Mouse (Mus musculus) heart, adult 9 months (tissue): ENCODE measurements around the gene Cep170b.

Source experiments
- DNase-seq, 2 experiments: peaks; one replicate each; pipeline ENCODE4 v3.0.0; 2022; ENCODE audit warnings: low spot score in 2 of 2

Cep170b gene

GRCm38 (mm10) chr12:112764141-112764540 lies 43.9 kb downstream of the Cep170b start:
- no peak for DNase-seq

DNA sequence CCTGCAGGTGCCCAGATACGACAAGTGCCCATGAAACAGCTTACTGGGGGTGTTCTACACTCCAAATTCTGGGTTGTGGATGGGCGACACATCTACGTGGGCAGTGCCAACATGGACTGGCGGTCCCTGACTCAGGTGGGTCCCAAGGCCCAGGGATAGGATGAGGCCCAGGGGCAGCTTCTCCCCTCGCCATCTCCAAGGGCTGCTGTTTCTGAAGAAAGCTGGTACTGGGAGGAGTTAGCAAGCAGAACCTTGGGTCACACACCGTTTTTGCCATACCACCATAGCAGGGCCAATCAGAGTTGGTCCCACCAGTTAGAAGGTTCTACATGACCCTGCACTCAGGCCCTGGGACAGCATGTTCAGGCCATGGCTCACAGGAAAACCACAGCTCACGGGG lies 44.7 kb downstream of the Cep170b start:
- no peak for DNase-seq

GRCm38 (mm10) chr12:112766586-112766985 lies 46.3 kb downstream of the Cep170b start:
- DNase-seq = no peak

- no peak for DNase-seq
Observed at GRCm38 (mm10) chr12:112767036-112767890, 47.0 kb downstream of the Cep170b start.

DNA sequence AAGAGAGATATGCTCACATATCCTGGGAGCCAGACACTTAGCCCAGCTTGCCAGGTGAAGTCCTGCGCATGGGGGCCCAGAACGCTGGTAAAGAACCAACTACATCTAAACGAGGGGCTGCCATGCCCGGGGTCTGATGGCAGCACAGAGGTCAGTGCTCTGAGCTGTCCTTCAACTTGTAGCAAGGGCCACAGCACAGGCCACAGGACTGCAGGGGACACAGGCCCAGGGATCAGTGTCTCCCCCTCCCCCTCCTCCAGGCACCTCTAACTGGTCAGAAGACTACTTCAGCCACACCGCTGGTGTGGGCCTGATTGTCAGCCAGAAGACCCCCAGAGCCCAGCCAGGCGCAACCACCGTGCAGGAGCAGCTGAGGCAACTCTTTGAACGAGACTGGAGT lies 47.9 kb downstream of the Cep170b start:
- DNase-seq = no peak

- DNase-seq = no peak
Observed at GRCm38 (mm10) chr12:112769031-112769430, 48.8 kb downstream of the Cep170b start.

GRCm38 (mm10) chr12:112769751-112770150 lies 49.5 kb downstream of the Cep170b start:
- DNase-seq = no peak

- DNase-seq = no peak
Observed at GRCm38 (mm10) chr12:112770396-112770795, 50.1 kb downstream of the Cep170b start.

- DNase-seq = no peak
Observed at GRCm38 (mm10) chr12:112772306-112772705, 52.1 kb downstream of the Cep170b start.

- no peak for DNase-seq
Observed at GRCm38 (mm10) chr12:112773366-112773765, 53.1 kb downstream of the Cep170b start.

DNA sequence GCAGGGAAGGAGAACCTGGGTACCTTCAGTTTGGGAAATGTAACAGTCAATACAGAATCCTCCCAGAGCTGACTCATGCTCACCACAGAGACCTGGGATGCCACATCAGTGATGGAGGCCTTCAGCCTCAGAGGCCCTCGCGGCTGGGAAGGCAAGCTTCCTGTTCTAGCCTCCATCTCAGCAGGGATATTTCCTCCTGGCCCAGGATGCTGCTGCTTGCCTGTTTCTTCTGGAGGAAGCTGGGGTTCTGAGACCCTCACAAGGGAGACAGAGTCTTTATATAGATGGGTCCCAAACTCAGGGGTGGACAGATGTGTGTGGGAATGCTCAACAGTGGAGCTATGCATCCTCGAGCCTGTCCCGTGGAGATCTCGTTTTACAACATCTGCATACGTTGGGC lies 53.8 kb downstream of the Cep170b start:
- no peak for DNase-seq

GRCm38 (mm10) chr12:112774481-112774880 lies 54.2 kb downstream of the Cep170b start:
- DNase-seq = no peak

GRCm38 (mm10) chr12:112791026-112791425 lies 70.8 kb downstream of the Cep170b start:
- DNase-seq = no peak

GRCm38 (mm10) chr12:112793601-112794355 lies 73.5 kb downstream of the Cep170b start:
- peak; percentile 82 to 89 for DNase-seq

DNA sequence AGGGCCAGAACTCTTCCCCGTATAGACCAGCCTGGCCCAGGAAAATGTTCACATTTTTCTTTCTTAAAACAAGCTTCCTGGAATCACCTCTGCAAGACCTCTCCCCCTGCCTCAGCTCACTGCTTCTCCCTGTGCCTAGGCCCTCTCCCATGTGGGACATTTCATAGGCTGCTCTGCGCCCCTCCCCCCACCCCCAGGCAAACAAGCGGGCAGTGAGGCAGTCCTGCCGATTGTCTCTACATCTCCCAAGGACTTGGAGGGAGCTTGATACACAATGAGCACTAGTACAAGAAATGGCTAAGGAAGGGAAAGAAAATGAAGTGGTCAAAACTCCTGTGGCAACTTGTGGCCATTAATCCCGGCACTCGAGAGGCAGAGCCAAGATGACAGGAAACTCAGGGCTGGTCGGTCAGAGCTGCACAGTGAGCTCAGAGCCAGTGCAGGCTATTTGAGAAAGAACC lies 74.1 kb downstream of the Cep170b start:
- no peak for DNase-seq

DNA sequence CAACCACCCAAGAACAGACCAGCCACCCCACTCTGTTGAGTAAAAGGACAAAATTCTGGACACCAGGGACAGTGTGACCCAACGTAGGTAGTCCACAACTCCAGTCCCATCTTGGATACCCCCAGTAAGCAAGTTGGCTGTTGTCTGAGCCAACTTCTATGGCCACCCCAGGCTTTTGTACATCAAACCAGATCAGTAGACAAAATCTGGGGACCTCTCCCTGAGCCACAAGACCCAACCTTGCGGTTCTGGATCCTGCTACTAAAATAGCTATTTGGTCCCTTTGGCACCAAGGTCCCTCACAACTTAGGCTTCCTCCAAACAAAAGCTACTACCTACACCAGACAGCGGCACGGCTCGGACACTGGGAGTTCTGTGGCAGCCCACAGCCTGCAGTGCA lies 74.7 kb downstream of the Cep170b start:
- no peak for DNase-seq

DNA sequence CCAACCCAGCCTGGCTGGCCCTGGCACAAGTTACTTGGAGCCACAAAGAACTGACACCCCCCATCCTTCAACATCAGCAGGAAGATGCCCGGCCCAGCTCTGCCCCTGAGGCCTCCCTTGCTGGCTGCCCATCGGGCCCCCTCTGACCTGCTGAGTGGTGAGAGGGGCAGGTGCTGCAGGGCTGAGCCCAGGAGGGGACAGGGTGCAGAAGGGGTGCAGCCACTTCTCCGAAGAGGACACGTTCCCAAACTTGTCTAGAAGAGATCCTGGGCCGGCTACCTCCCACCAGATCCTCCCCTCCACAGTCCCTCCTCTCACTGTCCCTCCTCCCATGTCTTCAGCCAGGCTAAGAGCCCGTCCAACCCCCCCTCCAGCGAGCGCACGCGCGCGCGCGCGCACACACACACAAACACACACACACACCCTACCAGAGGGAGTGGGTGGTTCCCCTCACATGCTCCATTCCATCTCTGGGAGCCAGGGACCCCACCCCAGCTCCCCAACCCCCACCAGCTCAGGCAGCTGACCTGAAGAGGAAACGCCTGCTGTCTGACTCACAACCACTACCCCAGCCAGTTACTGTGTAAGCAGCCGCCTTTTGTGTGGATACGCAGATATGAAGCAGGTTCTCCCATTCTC lies 75.3 kb downstream of the Cep170b start:
- peak; percentile 63 to 65 for DNase-seq
